Mouse (Mus musculus) v-Abl transformed pro-B cells (cell line): ENCODE measurements around the gene Nudt22.

Source experiments
- in situ Hi-C, 2 experiments: fragments of 400-800 bp; cut with MboI; formaldehyde crosslinking; loops; one replicate each; pipeline ENCODE4 v1.15.1; 2025; ENCODE audit not compliant: unreplicated experiment in 2 of 2

The Nudt22 gene

DNA sequence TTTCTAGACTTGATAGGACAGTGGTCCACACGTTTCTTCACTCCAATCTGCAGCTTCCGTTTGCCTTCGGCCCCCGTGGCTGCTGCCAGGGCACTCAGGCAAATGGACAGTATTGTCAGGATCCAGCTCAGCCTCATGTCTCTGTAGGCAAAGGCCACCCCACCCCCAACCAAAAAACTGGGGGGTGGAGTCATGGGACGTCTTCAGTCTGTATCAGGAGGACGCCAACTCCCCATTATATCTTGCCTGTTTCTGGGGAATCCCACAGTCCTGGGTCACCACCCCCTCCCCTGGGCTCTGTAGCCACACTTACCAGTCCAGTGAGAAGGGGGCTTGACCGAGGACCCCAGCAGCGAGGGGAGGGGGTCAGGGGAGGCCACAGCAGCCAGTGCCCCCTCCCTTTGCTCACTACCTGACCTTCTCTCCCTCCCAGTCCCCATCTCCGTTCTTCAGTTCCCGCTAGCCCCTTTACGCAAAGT lies 16.9 kb downstream of the Nudt22 start:
- in situ Hi-C loops, result loop anchor here (5.0 kb wide), 2 partner anchors 43 to 57 kb away; partner anchors contain the start of gene Esrra (in 2 of the 2)

DNA sequence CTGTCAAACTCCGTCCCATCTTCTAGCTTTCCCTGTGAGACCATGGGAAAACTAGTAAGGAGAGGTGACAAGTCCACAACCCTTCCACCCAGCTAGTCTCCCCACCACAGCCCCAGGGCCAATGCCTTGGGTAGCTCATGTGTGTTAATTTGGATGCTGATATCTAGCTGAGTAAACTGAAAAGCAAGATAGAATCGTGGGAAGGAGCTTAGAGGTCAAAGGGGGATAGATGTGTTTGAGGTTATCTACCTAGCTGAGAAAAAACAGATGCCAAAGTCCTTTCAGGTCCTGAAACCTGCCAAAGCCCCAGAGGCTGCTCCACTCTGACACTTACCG lies 17.3 kb downstream of the Nudt22 start:
- in situ Hi-C loops, result loop anchor here (5.0 kb wide), 2 partner anchors 44 to 56 kb away; partner anchors contain the start of gene Esrra (in 2 of the 2)

DNA sequence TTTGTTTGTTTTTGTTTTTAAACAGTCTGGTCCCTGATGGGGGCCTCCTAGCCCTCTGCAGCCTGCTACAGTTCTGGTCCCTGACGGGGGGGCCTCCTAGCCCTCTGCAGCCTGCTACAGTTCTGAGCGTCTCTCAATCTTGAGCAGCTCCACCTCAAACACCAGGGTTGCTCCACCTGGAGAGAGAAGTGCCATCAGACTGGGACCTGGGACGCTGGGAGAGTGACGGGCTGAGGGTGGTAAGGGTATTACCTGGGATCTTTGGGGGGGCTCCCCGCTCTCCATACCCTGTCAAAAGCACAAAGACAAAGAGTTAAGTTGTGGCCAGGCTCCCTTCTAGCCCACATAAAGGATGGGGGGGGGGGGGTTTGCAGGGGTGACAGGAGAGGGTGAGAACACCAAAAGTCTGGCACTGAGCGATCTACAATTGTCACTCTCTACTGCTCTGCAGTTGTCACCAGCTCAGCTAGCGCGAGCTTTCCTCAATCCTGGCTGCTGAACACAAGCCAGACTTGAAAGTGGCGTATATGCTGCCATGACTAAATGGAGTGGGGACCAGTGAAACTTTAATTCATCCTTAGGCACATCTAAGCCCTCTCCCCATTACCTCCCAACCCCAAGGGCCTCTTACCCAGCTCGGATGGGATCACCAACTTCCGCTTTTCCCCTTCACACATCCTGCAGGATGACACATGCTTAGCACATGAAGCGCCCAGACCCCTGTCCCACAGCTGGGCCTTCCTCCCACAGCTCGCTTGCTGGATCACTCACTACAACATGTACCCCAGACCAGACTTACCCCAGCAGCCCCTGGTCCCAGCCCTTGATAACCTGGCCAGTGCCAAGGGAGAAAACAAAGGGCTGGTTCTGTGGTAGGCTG lies 17.9 kb downstream of the Nudt22 start:
- in situ Hi-C loops, result loop anchor here (5.0 kb wide), 2 partner anchors 44 to 56 kb away; partner anchors contain the start of gene Esrra (in 2 of the 2)

DNA sequence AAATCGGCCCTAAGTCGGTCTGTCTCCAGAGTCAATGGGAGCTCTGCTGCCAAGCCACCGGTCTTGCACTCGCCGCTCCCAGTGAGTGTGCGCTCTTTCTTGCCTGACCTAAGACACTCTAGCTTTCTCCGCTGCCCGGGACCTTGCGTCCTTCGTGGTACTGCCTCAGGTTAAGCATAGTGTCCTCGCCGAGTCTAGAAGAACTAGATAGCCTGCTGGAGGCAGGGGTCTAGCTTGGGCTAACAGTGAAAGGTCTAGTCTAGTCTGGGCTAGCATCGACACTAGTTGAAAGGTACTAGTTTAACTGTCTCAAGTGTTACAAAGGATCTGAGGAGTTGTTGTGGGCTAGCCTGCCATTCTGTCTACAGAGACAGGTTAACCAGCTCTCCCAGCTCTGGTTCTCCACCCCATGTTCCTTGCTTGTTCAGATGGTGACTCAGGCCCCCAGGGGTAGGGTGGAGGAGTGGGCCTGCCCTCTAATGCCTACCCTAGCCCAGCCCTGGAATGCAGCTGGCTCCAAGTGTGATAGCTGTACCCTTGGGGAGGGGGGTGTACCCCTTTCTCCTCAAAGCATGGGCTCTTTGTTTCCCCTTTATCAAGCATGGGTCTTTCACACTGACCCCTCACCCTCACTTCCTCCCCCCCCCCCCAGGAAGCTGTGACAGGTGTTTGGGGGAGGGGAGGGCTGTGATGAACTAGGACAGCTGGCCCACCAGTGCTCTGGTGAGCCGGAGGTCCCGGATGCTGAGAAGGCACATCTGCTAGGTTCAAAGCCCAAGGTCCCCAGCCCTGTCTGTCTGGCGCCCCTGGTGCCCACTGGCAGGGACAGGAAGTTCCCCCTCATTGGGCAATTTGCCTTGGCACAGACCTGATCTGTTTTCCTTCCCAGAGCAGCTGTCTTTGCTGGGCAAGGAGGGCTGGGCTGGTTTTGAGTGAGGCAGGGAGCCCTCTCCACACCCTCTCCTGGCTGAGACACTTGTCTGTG lies 20.1 kb downstream of the Nudt22 start, which contains the start of gene Plcb3:
Gene Plcb3 (minus strand): TSS at position 934 of the 985 bp plus-strand sequence.
- in situ Hi-C loops, result loop anchor here (5.0 kb wide), 2 partner anchors 46 to 54 kb away; partner anchors contain the start of gene Esrra (in 2 of the 2)

DNA sequence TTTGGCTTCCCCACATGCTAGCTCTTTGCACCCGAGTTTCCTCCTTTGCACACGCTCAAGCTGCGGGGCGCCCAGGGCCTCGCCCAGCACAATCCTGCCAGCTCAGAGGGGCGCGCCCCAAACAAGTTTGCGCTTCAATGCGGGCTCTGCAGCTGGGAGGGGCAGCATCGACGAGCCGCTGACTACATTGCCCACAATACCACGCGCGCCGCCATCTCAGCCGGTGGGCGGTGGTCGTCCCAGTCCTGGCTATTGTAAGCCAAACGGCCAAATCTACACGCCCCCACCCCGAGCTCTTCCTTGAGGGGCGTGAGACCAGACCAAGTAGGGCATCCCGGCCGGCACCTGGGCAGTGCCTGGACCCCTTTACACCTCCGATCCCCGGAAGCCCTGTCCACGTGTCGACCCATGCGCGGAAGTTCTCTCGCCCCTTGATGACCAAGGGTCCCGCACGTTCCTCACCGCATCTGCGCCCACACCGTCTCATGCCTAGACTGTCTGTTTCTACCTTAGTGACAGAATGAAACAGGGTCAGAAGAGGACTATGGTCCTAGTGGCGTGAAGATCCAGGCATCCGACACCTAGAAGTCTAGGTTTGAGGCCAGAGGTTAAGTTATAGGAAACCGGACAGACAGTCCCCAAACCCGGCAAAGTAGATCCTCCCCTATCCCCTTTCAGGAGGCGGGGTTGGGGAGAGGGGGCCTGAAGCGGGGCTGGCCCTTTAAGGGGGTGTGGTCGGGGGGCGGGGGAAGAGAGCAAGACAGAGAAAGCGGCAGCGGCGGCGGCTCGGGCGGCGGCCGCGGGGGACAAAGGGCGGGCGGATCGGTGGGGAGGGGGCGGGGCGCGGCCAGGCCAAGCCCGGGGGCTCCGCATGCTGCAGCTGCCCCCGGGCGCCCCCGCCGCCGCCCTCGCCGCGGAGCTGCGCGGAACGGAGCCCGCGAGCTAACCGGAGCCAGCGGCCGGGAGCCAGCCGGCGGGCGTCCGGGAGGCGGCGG lies 21.4 kb downstream of the Nudt22 start, which contains the start of gene Ppp1r14b:
Gene Ppp1r14b (plus strand): TSS at position 758 of the 995 bp plus-strand sequence.
- in situ Hi-C loops, result loop anchor here (5.0 kb wide), 2 partner anchors 48 to 52 kb away; partner anchors contain the start of gene Esrra (in 2 of the 2)

DNA sequence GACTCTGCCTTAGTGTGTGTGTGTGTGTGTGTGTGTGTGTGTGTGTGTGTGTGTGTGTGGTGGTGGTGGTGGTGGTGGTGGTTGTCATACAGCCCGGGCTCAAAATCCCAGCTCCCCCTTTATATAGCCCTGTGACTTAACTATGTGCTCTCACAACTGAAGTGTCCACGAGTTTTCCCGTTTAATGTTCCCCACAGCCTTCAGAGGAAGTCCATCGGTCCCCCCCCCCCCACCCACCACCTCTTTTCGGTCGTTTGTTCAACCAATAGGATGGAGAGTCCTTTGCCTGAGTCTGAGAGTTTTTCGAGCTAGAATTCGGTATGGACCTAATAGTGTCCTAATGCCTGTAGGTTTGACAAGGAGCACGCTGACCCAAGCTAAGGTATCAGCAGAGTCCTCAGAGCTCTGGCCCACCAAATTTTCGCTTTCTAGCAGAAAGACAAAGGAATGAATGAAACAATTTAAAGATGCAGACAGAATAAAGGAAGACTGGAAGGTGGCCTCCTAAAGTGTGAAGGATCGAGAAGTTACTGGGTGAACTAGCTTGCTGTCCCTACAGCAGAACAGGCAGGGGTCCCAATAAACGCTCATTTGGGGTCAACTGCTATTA lies 22.2 kb downstream of the Nudt22 start:
- in situ Hi-C loops, result no loop called here

DNA sequence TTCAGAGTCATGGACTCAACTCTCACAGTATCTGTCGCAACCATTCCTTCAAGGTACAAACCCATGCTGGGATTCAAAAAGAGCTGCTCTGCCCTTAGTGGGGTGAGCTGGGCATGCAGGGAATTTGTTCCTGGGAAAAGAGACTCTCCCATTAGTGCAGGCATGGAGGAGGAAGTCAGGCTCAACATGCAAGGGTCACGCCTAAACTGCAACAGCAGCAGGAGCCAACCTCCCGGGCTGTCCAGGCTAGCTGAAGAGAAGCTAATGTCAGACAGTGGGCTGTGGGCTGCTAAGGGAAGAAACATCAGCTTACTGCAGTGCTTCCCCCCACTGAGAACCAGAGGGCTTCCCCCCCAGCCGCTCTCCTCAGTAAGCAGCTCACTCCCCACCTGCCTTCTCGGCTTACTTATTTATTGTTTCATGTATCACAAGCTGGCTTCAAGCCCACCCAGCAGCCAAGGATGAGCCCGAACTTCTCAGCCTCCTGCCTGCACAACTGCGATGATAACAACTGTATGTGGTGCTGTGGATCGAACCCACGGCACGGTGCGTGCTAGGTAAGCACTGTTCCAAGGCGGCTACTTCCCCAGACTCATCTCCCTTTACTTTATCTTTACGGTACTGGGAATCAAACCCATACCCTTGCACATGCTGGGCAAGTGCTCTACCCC lies 23.5 kb downstream of the Nudt22 start:
- in situ Hi-C loops, result no loop called here

DNA sequence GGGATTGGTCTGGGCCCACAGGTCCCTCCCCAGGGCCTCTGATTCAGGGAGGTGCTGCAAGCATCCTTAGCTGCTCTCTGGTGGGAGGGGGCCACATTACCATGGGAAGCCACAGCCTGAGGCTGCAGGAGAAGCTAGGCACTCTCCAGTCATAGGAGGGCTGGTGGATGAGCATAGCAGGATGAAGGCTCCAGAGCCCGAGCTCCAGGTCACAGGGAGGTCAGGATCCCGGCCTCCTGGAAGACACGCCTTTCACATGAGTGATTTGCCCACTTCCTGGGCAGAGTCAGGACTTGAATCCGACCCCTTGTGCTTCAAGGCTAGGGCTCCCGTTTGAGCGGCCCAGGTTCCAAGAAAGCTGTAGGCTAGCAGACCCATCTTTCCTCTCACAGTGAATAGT lies 24.3 kb downstream of the Nudt22 start:
- in situ Hi-C loops, result no loop called here

DNA sequence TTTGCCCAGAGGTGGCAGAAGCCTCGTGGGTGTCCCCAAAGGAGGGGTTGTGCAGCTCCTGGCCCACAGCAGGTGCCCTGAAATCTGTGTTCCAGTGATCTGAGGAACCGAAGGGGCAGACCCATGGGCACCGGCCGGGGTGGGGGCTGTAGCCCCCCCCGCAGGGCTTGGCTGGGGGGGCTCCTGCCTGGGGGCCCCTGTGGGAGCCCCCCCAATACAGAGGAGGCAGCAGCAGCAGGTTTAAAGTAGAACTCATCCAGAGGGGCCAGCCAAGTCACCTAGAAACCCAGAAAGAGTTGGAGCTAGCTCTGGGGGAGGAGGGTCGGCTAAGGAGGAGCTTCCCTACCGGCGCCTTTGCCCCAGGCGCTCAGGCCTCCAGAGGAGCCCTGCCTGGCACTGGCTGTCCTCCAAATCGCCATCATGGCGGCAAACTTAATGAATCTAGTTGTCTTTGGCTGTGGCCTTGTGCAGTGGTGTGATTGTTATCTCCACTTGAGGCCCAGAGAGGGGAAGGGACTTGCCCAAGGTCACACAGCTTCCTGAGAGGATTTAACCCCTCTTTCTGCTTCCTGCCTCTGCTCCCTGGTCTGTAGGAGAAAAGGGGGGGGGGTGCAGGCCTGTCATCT lies 25.3 kb downstream of the Nudt22 start:
- in situ Hi-C loops, result no loop called here

DNA sequence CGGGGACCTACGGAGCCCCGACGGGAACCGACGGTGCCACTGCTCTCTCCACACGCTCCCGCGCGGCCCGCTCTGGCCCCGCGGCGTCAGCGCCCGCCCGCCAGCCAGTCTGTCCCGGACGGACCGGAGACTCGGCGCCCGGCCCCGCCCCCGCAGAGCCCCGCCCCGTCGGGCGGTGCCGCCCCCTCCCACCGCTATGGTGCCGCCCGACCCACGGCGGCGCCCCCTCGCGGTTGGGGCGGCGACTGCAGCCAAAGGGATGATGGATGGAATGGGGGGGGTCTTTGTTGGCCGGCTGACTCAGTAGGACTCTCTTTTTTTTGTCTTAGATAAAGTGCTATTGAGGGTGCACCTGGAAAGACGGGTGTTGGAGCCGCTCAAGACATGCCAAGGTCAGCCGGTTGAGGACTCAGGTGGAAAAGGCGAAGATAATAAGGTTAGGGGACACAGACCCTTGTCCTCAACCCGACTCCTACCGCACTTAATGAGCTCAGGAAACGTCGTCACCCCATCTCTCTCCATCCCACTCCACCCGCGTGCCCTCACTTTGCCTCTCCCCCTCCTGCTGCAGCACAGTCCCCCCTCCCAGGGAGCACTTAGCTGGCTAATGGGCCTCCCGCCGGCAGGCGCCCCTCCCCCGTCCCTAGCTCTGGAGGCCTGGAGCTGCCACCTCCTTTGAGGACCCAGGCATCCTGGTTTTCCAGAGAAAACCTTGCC lies 26.1 kb downstream of the Nudt22 start:
- in situ Hi-C loops, result no loop called here

DNA sequence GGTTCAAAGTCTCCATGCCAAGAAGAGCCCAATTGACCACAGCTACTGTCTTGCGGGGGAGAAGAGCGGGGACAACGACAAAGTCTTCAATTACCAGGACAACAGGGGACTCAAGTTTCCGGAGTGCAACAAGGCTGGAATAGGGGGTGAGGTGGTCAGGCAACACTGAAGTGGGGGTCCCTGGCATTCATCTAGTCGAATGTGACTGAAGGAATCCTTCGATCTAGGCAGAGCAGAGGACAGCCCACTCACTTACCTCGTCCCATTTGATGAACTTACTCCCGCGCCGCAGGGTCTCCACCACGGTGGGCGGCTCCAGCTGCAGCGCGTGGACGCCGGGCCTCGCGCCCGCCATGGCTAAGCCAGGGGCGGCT lies 26.6 kb downstream of the Nudt22 start:
- in situ Hi-C loops, result no loop called here

DNA sequence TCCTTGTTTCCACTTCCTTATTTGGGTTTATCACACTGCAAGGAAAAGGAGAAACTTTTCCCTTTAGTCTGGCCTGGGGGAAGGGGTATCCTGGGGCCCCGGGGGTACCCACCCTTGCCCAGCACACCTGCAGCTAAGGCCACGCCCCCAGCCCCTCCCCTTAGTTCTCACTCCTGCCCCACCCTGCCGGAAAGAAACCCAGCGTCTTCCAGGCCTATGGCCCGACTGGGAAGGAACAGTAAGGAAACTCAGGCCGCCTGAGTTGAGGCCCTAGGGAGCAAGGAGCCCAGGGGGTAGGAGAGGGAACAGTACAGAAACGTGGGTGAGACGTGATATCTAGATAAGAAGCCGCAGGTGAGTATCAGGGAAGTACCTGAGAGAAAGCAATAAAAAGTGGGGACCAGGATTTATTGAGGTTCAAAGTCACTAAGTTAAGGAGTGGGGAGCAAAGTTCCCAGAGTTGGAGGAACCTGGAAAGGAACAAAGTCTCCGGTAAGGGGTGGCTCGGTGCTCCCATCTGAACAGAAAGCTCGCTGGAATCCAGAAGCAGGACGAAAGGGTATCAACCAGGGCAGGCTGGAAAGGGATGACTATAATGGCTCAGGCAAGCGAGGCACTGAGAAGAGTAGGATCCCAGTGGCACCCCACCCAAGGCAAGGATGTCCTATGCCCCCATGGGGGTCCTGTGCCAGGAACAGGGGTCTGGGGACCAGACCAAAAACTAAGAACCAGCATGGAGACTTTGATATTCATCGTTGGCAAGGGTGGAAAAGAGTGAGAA lies 27.2 kb downstream of the Nudt22 start:
- in situ Hi-C loops, result no loop called here

DNA sequence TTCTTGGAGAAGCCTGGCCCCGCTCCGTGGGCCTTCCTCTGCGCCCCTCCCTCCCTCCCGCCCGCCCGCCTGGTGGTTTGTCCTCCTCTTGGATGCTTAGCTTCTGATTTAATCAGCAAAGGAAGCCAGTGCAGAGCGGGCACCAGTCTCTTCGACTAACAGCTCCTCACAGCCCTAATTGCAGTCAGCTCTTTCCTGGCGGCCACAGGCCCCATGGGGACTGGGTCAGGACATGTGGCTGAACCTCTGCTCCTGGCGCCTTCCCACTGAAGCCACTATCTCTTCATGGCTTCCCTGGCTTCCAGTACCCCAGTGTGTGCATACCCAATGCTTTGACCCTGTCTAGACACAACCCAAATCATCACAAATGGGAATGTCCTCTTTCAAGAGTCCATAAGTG lies 39.5 kb downstream of the Nudt22 start:
- in situ Hi-C loops, result no loop called here

DNA sequence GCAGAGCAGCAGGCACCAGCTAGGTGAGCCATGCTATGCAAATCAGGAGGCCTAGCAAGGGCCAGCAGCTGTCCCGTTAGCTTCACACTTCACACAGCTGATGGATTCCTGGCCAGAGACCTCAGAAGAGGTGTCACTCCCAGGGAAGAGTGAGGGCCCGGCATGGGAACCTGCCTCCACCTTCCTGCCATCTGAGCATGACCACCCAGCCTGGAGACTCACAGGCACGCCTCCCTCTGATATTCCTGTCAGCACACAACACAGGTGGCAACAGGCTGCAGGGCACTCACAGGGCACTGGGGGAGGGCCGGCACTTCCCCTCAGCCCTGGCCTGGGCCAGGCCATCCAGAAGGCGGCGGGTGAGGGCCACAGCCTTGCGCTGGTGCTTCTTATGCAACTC lies 40.5 kb downstream of the Nudt22 start:
- in situ Hi-C loops, result no loop called here

DNA sequence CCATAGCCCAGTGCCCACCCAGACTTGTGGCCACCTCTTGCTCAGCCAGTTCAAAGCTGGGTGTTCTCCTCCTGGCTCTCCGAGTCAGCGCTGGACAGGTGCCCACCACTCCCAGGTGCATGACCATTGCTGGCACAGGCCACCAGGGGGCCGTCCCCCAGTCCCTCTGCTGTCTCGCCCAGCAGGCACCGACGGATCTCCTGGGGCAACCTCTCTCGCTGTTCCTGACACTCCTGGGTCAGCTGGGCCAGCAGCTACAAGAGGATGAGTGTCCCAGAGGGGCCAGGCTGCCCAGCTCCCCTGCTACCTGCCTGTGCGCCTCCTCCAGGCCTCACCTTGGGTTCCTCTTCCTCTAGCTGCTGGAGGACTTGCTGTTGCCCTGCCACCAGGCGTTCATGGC lies 41.9 kb downstream of the Nudt22 start:
- in situ Hi-C loops, result no loop called here

DNA sequence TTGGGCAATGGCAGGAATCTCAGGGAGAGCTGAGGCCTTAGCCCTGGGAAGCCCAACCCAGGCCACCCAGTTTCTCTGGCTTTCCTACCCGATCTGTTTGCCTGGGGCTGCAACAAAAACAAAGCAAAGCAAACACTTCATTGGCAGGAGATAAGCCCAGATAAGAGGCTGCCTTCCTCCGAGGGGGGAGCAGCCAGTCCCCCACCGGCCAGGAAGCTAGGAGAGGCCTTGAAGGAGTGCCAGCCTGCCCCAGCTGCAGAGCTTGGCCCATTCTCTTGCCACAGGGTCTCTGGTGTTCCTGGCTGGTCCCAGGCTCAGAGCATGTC lies 43.2 kb downstream of the Nudt22 start:
- in situ Hi-C loops, result no loop called here
